Mouse (Mus musculus) adrenal gland, adult 8-10 months (tissue): ENCODE data around the gene Dnal1. TPM values are rescaled to one million over a fixed set of nuclear protein-coding genes. Genes with fewer than 3 reads are reported as not detected.
A peak's percentile ranks its signal among the peaks of the same experiment; 100 is the strongest.

Experiments
- DNase-seq: peaks from one replicate; pipeline ENCODE4 v3.0.0; 2022
- total RNA-seq, 4 experiments: library from RNA; stranded (reverse); gene quantifications; 2 replicates each; pipeline ENCODE4 v1.2.4; 2022

The Dnal1 gene
- total RNA-seq, 4 experiments from 2014 or later = 14.9 to 30.8 (median 22.0) TPM

DNA sequence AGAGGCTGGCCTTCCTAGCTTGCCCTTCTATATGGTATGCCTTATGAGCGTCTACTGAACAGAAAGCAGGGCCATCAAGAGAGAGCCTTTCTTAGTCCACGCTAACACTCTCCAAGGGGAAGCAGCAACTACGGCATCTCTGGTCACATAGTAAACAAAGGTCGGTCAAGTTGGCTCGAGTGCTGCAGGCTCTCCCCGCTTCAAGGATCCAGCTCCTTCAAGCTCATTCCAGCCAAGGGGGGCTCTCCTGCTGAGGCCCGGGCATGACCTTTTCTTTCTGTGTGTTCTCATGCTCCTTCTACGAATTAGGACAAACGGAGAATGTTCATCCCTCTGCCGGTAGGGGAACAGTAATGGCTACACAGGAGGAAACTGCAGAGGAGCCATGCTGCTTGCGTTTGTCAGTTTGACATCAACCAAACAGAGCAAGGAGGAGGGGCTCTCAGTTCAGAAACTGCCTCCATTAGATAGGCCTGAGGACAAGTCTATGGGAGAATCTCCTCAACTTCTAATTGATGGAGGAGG is 49.5 kb downstream of the Dnal1 start:
- no peak for DNase-seq

- DNase-seq = no peak
Observed at GRCm38 (mm10) chr12:84165631-84166373, 51.6 kb downstream of the Dnal1 start.

DNA sequence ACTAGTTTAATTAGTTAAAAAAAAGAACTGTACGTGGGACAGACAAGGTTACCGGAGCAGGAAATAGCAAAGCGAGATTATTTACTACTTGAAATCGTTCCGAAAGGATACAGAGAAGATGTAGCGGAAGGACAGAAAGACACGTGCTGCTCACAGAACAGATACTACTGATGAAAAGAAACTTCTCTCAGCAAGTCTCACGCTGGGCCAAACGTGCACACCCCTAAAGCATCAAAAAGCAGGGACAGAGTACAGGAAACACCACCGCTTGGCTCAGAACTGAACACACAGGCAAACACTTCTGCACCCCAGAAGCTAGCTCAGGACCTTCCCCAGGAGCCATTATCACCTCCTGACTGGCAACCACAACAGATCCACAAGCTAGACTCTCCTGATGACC is 56.4 kb downstream of the Dnal1 start:
- DNase-seq = no peak

DNA sequence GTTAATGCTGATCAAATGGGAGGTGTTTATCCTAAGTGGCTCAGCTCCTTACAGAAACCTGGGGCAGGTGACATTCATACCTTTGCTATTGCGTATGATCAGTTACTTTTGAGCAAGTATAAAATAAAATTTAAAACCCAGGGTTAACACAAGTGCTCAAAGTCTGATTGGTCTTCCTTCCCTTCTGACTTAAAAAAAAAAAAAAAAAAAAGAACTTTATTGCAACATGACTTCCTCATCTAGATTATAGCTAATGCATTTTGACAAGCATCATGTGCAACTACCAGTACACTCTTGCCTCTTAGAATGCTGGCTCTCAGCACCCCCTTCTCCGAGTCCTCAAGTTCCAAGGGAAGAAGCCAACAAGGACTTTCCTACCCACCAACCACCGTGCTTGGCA is 58.0 kb downstream of the Dnal1 start:
- no peak for DNase-seq

DNA sequence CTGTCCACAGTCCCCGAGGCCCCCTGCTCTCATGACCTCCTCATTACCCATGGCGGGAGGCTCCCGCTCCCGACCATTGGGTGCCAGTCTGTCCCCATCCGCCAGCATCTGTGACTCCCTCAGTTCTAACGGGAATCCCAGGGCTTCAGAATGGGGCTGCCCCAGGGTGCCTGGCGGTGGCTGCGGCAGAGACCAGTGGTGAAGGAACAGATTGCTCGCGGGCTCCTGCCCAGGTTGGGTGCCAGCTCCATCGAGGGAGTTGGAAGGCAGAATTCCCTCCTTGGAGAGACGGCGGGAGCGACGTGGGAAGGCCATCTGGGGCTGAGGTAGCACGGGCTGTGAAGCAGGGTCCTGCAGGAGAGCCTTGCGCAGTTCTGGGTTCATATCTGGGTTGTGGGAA is 58.7 kb downstream of the Dnal1 start:
- no peak for DNase-seq

DNA sequence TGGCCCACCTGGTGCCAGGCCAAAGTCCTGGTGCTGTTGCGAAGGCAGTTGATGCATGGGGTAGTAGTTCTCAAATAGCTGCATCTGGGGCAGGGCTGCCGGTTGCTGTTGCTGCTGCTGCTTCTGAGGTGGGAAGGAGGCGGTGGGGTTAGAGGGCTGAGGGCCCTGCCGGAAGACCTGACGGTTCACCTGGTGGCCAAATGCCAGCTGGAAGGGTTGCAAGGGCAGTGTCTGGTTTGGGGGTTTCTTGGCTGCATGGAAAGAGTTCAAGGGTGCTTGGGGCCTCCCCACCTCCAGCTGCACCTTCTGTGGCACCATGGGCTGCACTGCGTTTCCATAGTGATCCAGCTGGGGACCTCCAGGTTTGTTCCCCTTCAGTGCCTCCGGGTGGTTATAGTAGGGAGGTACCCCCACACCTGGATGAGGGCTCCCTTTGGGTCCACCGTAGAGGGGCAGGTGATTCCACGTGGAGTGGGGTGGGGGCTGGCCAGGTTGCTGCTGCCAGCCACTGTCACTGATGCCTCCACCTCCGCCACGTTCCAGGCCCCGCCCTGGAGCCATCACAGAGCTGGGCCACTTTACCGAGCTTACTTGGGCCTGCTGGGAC is 59.2 kb downstream of the Dnal1 start:
- no peak for DNase-seq

DNA sequence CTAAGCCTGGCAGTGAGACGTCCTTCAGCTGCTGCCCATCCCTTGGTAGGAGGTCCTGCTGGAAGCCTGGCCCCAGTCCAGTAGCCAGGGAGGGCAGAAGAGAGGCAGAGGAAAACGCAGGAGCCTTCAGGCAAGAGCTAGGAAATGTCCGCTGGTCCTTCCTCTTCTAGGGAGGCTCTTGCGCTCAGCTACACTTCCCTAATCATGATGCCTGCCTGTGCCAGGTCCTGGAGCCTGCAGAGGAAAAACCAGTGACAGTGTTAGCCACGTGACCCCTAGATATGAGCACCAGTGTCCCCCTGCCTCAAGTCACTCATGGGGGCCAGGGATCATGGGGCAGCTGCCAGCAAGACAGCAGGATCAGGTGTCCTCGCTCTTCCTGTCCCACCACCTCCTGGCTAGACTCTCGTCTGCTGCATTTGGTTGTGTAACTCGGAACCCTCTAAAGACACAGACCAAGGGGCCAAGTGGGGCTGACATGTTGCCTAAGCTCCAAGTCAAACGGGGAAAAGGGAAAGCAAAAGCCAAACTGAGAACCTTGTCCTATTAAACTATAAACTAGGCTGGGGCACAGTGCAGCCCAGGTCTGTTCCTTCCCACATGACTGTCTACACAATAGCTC is 60.1 kb downstream of the Dnal1 start:
- peak; percentile 76 for DNase-seq

GRCm38 (mm10) chr12:84174871-84175270 is 60.7 kb downstream of the Dnal1 start:
- DNase-seq = peak; percentile 78

DNA sequence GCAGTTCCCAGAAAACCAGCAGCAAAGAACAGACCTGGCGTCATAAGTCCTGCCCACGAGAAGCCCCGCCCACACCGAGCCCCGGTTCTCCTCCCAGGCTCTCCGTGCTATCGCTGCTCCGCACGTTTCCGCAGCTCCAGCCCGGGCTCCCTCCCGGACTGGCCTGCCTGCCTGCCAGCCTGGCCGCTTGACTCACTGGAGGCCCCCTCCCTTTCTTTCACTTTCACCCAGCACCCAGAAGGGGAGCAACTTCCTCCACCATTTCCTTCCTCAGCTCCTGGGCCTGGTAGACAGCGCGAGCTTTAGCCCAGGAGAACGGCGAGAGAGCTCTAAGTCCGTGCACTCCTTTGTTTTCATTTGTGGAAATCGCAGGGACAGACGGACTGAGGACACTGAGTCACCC is 61.5 kb downstream of the Dnal1 start:
- peak; percentile 91 for DNase-seq

DNA sequence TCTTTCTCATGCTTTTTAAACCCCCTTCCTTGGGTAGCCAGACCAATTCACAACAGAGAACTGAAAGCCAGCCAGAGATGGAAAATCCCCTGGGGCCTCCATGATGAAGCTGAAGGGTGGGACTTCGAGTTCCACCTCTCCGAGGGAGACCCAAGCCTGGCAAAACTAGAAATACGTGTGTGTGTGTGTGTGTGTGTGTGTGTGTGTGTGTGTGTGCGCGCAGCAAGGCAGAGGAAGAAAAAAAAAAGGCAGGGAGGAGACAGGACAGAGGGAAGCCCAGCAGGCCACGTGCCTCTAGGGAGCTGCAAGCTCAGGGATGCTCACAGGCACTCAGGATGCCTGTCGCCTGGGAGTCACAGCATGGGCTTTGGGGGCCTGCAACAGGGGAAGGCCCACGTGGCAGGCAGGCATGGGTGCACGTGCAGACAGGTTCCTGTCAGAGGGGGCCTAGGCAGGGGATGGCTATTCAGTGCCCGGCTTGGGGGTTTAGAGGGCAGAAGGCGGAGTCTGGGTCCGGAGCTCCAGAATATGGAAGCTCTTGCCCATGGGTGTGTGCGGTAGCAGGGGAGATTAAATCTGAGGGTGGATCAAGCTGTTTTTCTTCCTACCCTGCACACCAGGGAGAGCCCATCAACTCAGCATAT is 62.1 kb downstream of the Dnal1 start:
- no peak for DNase-seq

DNA sequence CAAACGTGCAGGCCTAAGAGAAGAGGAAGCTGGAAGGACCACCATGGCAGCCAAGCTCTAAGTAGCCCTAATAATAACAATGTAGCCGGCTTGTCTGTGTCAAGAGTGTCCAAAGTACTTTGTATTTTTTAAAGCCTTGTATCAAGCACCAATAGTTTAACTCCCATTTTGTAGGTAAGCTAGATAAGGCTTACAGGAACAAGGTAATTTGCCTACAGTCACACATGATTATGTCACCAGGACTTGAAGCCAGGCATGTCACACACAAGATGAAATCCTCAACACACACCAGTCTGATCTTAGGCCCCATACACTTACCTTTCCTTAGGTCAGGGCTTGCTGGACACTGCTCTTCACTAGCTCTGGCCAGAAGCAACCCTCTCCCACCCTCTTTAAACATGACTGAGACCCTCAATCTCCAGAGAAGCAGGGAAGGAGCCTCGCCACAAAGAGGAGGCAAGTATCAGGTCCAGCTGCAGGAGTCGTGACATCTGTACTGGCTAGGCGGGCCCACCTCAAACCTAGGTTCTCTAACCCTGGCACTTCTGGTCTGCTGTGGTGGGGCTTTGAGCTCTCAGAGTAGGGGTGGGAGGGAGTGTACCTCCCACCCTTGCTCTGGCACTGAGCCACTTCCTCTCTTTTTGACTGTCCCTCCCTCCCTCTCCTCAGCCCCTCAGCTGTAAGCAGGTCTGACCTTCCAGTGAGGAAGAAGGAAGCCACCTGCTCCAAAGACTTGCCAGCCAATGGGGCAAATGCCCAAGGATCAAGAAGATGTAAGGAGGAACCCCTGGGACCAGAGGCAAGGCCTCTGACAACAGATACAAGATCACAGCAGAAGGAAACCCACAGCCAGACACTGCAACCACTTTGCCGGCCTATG is 63.0 kb downstream of the Dnal1 start:
- no peak for DNase-seq

GRCm38 (mm10) chr12:84178052-84178451 is 63.9 kb downstream of the Dnal1 start:
- DNase-seq = no peak

- no peak for DNase-seq
Observed at GRCm38 (mm10) chr12:84178652-84179445, 64.7 kb downstream of the Dnal1 start.

DNA sequence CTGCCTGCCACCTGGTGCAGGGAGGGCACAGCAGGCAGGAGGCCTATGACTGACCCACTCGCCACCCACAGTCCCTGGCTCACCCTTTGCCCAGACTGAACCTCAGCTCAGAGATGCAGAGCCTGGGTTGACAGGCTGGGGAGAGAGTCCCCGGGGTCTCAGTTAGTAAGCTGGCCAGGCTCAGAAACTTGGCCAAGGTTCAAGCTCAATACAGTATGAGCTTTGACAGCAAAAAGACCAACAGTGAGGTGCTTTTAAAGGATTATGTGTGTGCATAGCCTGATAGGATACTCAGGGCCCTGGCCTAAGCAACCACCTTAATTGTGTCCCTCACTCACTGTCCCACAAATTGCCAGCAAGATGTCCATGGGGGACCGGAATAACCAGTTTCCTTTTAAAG is 65.9 kb downstream of the Dnal1 start:
- no peak for DNase-seq

GRCm38 (mm10) chr12:84180701-84181435 is 66.7 kb downstream of the Dnal1 start:
- DNase-seq = peak; percentile 89

DNA sequence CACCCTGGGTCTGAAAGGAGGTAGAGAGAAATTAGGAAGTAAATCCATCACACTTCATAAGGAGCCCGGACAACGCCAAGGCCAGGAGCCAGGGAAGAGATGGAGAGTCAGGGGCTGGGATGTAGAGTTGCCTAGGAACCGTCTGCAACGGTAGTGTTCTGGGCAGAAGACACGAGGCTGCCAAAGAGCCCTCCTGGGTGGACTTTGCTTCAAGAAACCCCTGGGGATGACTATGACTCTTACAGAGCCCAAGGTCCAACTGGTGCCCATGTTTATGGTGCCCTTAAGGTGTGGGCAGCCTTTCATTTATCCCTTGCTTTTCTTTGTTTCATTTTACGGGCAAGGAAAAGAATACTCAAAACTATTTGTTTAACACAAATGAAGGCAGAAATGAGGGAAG is 67.8 kb downstream of the Dnal1 start:
- DNase-seq = no peak

GRCm38 (mm10) chr12:84184979-84185378 is 70.8 kb downstream of the Dnal1 start:
- DNase-seq = no peak

- no peak for DNase-seq
Observed at GRCm38 (mm10) chr12:84185547-84185946, 71.4 kb downstream of the Dnal1 start.

- DNase-seq = no peak
Observed at GRCm38 (mm10) chr12:84186536-84186935, 72.4 kb downstream of the Dnal1 start.

- DNase-seq = no peak
Observed at GRCm38 (mm10) chr12:84186950-84187349, 72.8 kb downstream of the Dnal1 start.
